Mouse (Mus musculus) midbrain, embryonic 13.5 days (tissue): ENCODE data around the gene Six1. TPM values are rescaled to one million over a fixed set of nuclear protein-coding genes. Genes with fewer than 3 reads are reported as not detected.
"Not testable (repeated sequence)": the region's sequence is repeated elsewhere in the genome, so short reads cannot be mapped to it uniquely, and the experiment has no call there.

ENCODE experiments used
- ATAC-seq: fragments of 200-750 bp; cut with Nextera tagmentation; 2 replicates; pipeline ENCODE4 v1.8.0; 2017; ENCODE audit warnings: mild to moderate bottlenecking, moderate TSS enrichment, moderate library complexity
- H3K27ac ChIP-seq: fragments of 300-500 bp; sonication (generic); 2 replicates; pipeline ENCODE4 v1.5.1; 2015; ENCODE audit warnings: inconsistent platforms, mild to moderate bottlenecking, moderate library complexity
- H3K27me3 ChIP-seq: fragments of 300-500 bp; sonication (generic); 2 replicates; pipeline ENCODE4 v1.6.1; 2015; ENCODE audit warnings: mild to moderate bottlenecking, inconsistent platforms
- H3K36me3 ChIP-seq: fragments of 300-500 bp; sonication (generic); 2 replicates; pipeline ENCODE4 v1.6.1; 2015; ENCODE audit warnings: mild to moderate bottlenecking, inconsistent platforms
- H3K4me1 ChIP-seq: fragments of 300-500 bp; sonication (generic); replicated peaks from 2 replicates; pipeline ENCODE4 v1.6.1; 2015; ENCODE audit warnings: inconsistent platforms
- H3K4me2 ChIP-seq: fragments of 300-500 bp; sonication (generic); replicated peaks from 2 replicates; pipeline ENCODE4 v1.6.1; 2015; ENCODE audit warnings: moderate library complexity, mild to moderate bottlenecking, inconsistent platforms
- H3K4me3 ChIP-seq: fragments of 300-500 bp; sonication (generic); replicated peaks from 2 replicates; pipeline ENCODE4 v1.5.1; 2015; ENCODE audit warnings: mild to moderate bottlenecking, inconsistent platforms
- H3K9ac ChIP-seq: fragments of 300-500 bp; sonication (generic); replicated peaks from 2 replicates; pipeline ENCODE4 v1.6.1; 2015; ENCODE audit warnings: mild to moderate bottlenecking, inconsistent platforms
- H3K9me3 ChIP-seq: fragments of 300-500 bp; sonication (generic); 2 replicates; pipeline ENCODE4 v1.6.1; 2016; ENCODE audit warnings: mild to moderate bottlenecking, inconsistent platforms
- WGBS: fragments of 180-500 bp; shearing (Covaris S2); methylation state at CpG from one replicate; pipeline ENCODE4 v1.1.7; 2015; 5-methylcytosine and 5-hydroxymethylcytosine counted together
- polyA plus RNA-seq: library from polyadenylated mRNA; unstranded; fragments of >200 nt; fragmentation: Nextera tagmentation; extraction: Ambion mirVana; gene quantifications from 2 replicates; pipeline ENCODE4 v1.2.1, GENCODE M21; 2015

Six1 gene
- polyA plus RNA-seq, 1 experiment from 2014 or later, result 0.70 TPM

DNA sequence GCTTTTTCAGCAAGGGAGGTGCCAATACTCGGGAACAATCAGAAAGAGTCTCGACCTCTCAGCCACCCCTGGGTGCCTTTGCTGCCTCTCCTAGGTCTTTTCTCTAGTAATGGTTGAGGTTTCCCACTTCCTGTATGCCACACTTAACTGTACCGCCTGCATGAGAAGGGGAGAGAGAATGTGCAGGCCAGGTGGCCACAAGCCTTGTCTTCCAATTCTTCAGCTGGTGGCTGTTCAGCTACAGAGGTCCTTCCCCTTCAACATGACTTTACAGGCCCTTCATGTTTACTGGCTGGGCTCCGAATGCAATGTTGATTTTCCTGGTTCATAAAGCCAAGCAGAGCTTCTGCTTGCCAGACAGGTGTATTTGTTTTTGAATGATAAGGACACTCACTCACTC, 39.4 kb downstream of the Six1 start:
- H3K9me3 ChIP-seq, result 0 out of 2 replicates have a peak, but pooled peaks cover 2% of the 10 kb centered on the region
- H3K4me2 ChIP-seq, result no peak overlapping the region
- no peak overlapping the region for H3K4me3 ChIP-seq
- H3K9ac ChIP-seq, result no peak overlapping the region
- no peaks in the 10 kb centered on the region for H3K36me3 ChIP-seq
- H3K27me3 ChIP-seq, result no peaks in the 10 kb centered on the region
- 80% methylated on average over 4 of the region's 4 CpGs for WGBS
- H3K4me1 ChIP-seq, result no peaks in the 10 kb centered on the region
- no peak overlapping the region for H3K27ac ChIP-seq
- ATAC-seq, result no peak

DNA sequence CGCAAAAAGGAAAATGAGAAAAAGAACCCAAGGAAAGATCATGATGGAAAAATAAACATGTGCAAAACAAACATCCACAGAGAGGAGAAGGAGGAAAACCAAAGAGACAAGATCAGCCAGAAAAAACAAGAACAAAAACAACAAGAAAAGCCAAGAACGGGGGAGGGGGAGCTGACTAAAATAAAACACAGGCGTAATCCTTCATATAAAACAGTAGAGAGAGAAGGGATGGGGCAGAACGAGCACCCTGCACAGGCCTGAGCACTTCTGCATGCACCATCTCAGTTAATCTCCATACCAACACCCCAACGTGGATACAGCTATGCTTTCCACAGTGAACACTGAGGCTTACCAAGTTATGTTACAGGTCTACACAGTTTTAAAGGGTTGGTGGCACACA, 40.9 kb downstream of the Six1 start:
- no peak for ATAC-seq
- Histone ChIP-seq H3K4me2 (no peak overlapping the region), H3K4me3 (no peak overlapping the region), H3K36me3 (no peaks in the 10 kb centered on the region), H3K9ac (no peak overlapping the region), H3K4me1 (no peaks in the 10 kb centered on the region), H3K9me3 (0 out of 2 replicates have a peak, but pooled peaks cover 2% of the 10 kb centered on the region), H3K27ac (no peak overlapping the region), H3K27me3 (no peaks in the 10 kb centered on the region)
- 74% methylated on average over 5 of the region's 5 CpGs for WGBS

DNA sequence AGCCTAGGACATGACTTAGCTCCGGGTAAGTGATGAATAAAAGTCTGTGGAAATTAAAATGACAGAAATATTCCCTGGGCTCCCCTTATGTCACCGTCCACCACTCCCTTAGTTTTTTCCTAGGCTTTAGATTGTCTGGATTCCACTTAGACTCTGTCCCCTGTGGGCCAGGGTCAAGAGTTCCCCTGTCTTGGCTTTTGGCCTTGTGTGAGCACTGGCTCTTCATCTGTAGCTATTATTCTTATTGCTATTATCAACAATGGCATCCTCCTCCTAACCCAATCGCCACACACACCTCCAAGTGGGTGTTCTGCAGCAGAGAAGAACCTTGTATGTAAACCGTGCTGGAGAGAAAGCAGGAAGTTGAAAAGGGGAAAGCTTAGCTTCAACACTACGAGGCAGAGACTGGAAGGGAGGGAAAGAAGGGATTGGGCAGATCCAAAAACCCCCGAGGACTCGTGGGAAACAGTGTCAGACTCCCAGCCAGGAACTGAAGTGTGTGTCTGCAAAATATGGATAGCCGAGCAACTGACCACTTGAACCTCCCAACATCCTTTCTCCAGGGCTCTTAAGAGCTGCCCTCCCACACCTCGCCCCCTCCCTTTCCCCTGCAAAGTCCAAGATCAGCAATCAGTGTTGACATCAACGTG, 41.4 kb downstream of the Six1 start:
- Histone ChIP-seq H3K4me1 (no peaks in the 10 kb centered on the region), H3K9ac (no peak overlapping the region), H3K4me2 (no peak overlapping the region), H3K9me3 (0 out of 2 replicates have a peak, but pooled peaks cover 2% of the 10 kb centered on the region), H3K27me3 (no peaks in the 10 kb centered on the region), H3K27ac (no peak overlapping the region), H3K36me3 (no peaks in the 10 kb centered on the region), H3K4me3 (no peak overlapping the region)
- no peak for ATAC-seq
- WGBS, result 52% methylated on average over 10 of the region's 10 CpGs

DNA sequence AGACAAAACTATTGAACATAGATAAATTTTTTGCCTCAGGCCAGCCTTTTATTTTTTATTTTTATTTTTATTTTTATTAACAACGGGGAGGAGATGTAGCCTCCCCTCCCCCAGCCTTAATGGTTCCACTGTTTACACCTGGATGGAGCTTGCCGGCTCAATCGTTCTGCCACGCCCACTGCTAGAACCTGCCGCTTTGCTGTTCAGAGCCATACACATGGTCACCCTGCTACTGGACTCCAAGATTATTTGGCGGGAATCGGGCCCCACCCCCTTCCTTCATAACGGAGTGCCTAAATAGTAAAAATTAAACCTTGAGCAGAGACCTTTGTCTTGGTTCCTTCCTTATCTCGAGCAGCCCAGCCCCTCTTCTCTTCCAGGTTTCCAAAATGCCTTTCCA, 50.8 kb downstream of the Six1 start:
- 57% methylated on average over 9 of the region's 9 CpGs for WGBS
- not testable (repeated sequence) for H3K4me2 ChIP-seq, H3K9me3 ChIP-seq, H3K4me3 ChIP-seq, H3K36me3 ChIP-seq, ATAC-seq, H3K27ac ChIP-seq, H3K4me1 ChIP-seq, H3K27me3 ChIP-seq, H3K9ac ChIP-seq

DNA sequence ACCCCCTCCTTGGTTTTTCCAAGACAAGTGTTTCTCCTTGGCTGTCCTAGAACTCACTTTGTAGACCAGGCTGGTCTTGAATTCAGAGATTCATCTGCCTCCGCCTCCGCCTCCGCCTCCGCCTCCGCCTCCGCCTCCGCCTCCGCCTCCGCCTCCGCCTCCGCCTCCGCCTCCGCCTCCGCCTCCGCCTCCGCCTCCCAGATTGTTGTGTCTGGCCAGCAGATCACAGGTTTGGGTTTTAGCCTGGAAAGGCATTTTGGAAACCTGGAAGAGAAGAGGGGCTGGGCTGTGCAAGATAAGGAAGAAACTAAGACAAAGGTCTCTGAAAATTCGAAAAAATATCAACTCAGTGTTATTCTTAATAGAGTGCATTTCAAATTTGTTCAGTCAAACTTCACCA, 51.4 kb downstream of the Six1 start:
- H3K27ac ChIP-seq, H3K9me3 ChIP-seq, H3K4me2 ChIP-seq, ATAC-seq, H3K27me3 ChIP-seq, H3K36me3 ChIP-seq, H3K4me3 ChIP-seq, H3K9ac ChIP-seq, H3K4me1 ChIP-seq: not testable (repeated sequence)
- 48% methylated on average over 17 of the region's 17 CpGs for WGBS

DNA sequence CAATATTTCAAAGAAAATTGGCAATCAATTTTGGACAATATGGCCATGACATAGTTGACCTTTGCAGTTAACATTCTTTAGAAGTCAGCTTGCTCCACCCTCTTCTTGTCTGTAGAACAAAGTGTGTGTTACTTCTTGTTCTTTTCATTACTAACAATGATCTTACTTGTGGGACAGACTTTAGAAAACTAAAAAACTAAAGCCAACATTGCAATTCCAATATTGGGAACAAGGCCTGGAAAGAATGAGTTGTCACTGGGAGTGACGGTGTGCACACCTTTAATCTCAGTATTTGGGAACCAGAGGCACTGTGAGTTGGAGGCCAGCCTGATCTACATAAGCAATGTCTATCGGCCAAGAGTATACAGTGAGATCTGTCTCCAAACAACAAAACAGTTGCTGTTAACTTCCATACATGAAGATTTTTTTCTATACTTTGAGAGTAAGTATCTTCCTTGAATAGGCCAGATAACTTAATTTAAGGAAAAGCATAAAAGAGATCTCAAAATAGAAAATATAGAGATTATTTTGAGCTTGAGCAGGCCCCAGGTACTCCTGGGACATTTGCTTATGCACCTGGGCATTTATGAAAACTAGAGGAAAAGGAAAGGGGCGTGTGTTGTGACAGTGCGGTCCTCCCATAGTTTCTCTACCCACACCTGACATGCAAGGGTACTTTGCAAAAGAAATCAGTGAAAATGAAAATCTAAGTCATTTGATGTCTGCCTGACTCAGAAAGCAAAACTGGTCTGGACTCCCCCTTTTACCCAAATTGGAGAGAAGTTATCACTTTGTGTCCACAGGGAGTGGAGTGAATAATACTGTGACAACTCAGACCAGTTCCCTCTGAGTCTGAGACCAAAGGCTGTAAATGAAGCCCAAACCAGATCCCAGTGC, 55.3 kb downstream of the Six1 start:
- Histone ChIP-seq H3K4me3 (no peak overlapping the region), H3K4me1 (no peaks in the 10 kb centered on the region), H3K27me3 (no peaks in the 10 kb centered on the region), H3K4me2 (no peak overlapping the region), H3K9ac (no peak overlapping the region), H3K27ac (no peak overlapping the region), H3K9me3 (no peaks in the 10 kb centered on the region), H3K36me3 (no peaks in the 10 kb centered on the region)
- ATAC-seq, result no peak
- 85% methylated on average over 4 of the region's 4 CpGs for WGBS

DNA sequence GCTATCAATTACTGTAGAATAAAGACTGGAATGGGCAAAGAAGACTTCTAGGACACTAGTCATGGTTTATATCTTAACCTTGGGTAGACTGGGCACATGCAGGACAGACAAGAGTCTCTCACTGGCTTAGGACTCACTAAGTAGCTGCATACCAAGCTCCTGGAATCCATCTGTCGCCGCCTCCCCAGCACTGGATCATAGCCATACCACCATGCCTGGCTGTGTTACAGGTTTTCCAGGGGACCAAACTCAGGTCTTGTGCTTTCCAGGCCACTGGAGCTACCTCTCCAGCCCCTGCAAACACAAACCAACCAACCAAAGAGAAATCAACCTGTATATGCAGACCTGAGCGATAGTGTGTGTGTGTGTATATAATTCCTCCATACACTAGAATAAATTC, 57.0 kb downstream of the Six1 start:
- no peak overlapping the region for H3K27ac ChIP-seq
- H3K4me2 ChIP-seq, result no peak overlapping the region
- no peaks in the 10 kb centered on the region for H3K4me1 ChIP-seq
- WGBS, result 96% methylated on average over 3 of the region's 3 CpGs
- ATAC-seq, result no peak
- no peak overlapping the region for H3K9ac ChIP-seq
- H3K36me3 ChIP-seq, result no peaks in the 10 kb centered on the region
- no peaks in the 10 kb centered on the region for H3K27me3 ChIP-seq
- H3K4me3 ChIP-seq, result no peak overlapping the region
- no peaks in the 10 kb centered on the region for H3K9me3 ChIP-seq

Other genes starting within 250 kb of the Six1 start
- gene Six6, start 114.0 kb downstream of the Six1 start, polyA plus RNA-seq, result 0.86 and 2.5 TPM in 2 replicates
- gene 4930447C04Rik, start 113.1 kb downstream of the Six1 start, polyA plus RNA-seq, result 2.3 and 3.2 TPM in 2 replicates
- 0.37 and 0.61 TPM in 2 replicates for gene Six4, start 59.6 kb upstream of the Six1 start, polyA plus RNA-seq
- gene Mnat1, start 69.8 kb upstream of the Six1 start, polyA plus RNA-seq, result 18.8 and 19.2 TPM in 2 replicates
- gene Trmt5, start 232.8 kb upstream of the Six1 start, polyA plus RNA-seq, result 16.5 and 17.6 TPM in 2 replicates
- 10.0 and 10.4 TPM in 2 replicates for gene Slc38a6, start 232.9 kb upstream of the Six1 start, polyA plus RNA-seq